Mouse (Mus musculus) hindbrain, embryonic 14.5 days (tissue): ENCODE results near the gene Cd3e. TPM values are rescaled to one million over a fixed set of nuclear protein-coding genes. Genes with fewer than 3 reads are reported as not detected.

Experiments used
- ATAC-seq: fragments of 200-750 bp; cut with Nextera tagmentation; 2 replicates; pipeline ENCODE4 v1.8.0; 2017; ENCODE audit warnings: moderate number of reproducible peaks, mild to moderate bottlenecking, moderate TSS enrichment, moderate library complexity; ENCODE audit not compliant: low FRiP score
- DNase-seq: peaks from one replicate; pipeline ENCODE4 v3.0.0-alpha.2; 2015; ENCODE audit warnings: low spot score
- H3K27ac ChIP-seq: fragments of 300-500 bp; sonication (generic); 2 replicates; pipeline ENCODE4 v1.5.1; 2014; ENCODE audit warnings: mild to moderate bottlenecking, moderate library complexity
- H3K27me3 ChIP-seq: fragments of 300-500 bp; sonication (generic); 2 replicates; pipeline ENCODE4 v1.6.1; 2014; ENCODE audit warnings: mild to moderate bottlenecking, low read length, mixed read lengths; ENCODE audit not compliant: control insufficient read depth, insufficient read depth
- H3K36me3 ChIP-seq: fragments of 300-500 bp; sonication (generic); replicated peaks from 2 replicates; pipeline ENCODE4 v1.6.1; 2014; ENCODE audit not compliant: control insufficient read depth, insufficient read depth
- H3K4me1 ChIP-seq: fragments of 300-500 bp; sonication (generic); replicated peaks from 2 replicates; pipeline ENCODE4 v1.6.1; 2014; ENCODE audit warnings: antibody characterized with exemption, low read length, mixed read lengths; ENCODE audit not compliant: control insufficient read depth, insufficient read depth
- H3K4me2 ChIP-seq: fragments of 300-500 bp; sonication (generic); replicated peaks from 2 replicates; pipeline ENCODE4 v1.6.1; 2014; ENCODE audit warnings: mild to moderate bottlenecking, moderate library complexity
- H3K4me3 ChIP-seq: fragments of 300-500 bp; sonication (generic); replicated peaks from 2 replicates; pipeline ENCODE4 v1.5.1; 2014; ENCODE audit warnings: mild to moderate bottlenecking, low read length
- H3K9ac ChIP-seq: fragments of 300-500 bp; sonication (generic); 2 replicates; pipeline ENCODE4 v1.6.1; 2014
- H3K9me3 ChIP-seq: fragments of 300-500 bp; sonication (generic); 2 replicates; pipeline ENCODE4 v1.6.1; 2016; ENCODE audit warnings: low read length; ENCODE audit not compliant: control insufficient read depth
- WGBS: fragments of 180-500 bp; shearing (Covaris S2); extraction: QIAGEN DNeasy Blood & Tissue Kit; methylation state at CpG from one replicate; pipeline ENCODE4 v1.1.7; 2014; 5-methylcytosine and 5-hydroxymethylcytosine counted together
- polyA plus RNA-seq: library from polyadenylated mRNA; unstranded; fragments of >200 nt; fragmentation: Nextera tagmentation; extraction: Ambion mirVana; gene quantifications from 2 replicates; pipeline ENCODE4 v1.2.1, GENCODE M21; 2014

Cd3e gene
- polyA plus RNA-seq, 1 experiment from 2014 or later = 0.20 TPM

- H3K4me2 ChIP-seq = no peak overlapping the region
- no peaks in the 10 kb centered on the region for H3K27me3 ChIP-seq
- 61% methylated on average over 14 of the region's 14 CpGs for WGBS
- H3K27ac ChIP-seq = no peak overlapping the region
- DNase-seq = no peak
- no peak overlapping the region for H3K9ac ChIP-seq
- H3K4me1 ChIP-seq = no peaks in the 10 kb centered on the region
- no peak for ATAC-seq
- H3K9me3 ChIP-seq = no peaks in the 10 kb centered on the region
- H3K4me3 ChIP-seq = no peak overlapping the region
- no peaks in the 10 kb centered on the region for H3K36me3 ChIP-seq
Observed at GRCm38 (mm10) chr9:44986242-44986781, 23.1 kb downstream of the Cd3e start.

- Histone ChIP-seq H3K4me2 (no peak overlapping the region), H3K4me3 (no peak overlapping the region), H3K4me1 (no peaks in the 10 kb centered on the region), H3K9ac (no peak overlapping the region), H3K36me3 (no peaks in the 10 kb centered on the region), H3K9me3 (no peaks in the 10 kb centered on the region), H3K27ac (no peak overlapping the region), H3K27me3 (no peaks in the 10 kb centered on the region)
- WGBS = 88% methylated on average over 3 of the region's 3 CpGs
- DNase-seq = no peak
- no peak for ATAC-seq
Observed at GRCm38 (mm10) chr9:44985721-44986161, 23.7 kb downstream of the Cd3e start.

GRCm38 (mm10) chr9:44983001-44983400 lies 26.4 kb downstream of the Cd3e start:
- ATAC-seq (no peak), DNase-seq (no peak)
- Histone ChIP-seq H3K4me2 (no peak overlapping the region), H3K36me3 (no peaks in the 10 kb centered on the region), H3K4me1 (no peaks in the 10 kb centered on the region), H3K4me3 (no peak overlapping the region), H3K27ac (no peak overlapping the region), H3K9me3 (no peaks in the 10 kb centered on the region), H3K9ac (no peak overlapping the region), H3K27me3 (no peaks in the 10 kb centered on the region)
- WGBS = 86% methylated on average over 2 of the region's 2 CpGs

- WGBS = 89% methylated on average over 3 of the region's 3 CpGs
- H3K27me3 ChIP-seq = no peaks in the 10 kb centered on the region
- no peaks in the 10 kb centered on the region for H3K36me3 ChIP-seq
- no peak overlapping the region for H3K9ac ChIP-seq
- H3K27ac ChIP-seq = no peak overlapping the region
- no peak for ATAC-seq
- H3K9me3 ChIP-seq = no peaks in the 10 kb centered on the region
- H3K4me3 ChIP-seq = no peak overlapping the region
- H3K4me1 ChIP-seq = no peaks in the 10 kb centered on the region
- no peak for DNase-seq
- no peak overlapping the region for H3K4me2 ChIP-seq
Observed at GRCm38 (mm10) chr9:44982531-44982930, 26.9 kb downstream of the Cd3e start.

GRCm38 (mm10) chr9:44982081-44982480 lies 27.3 kb downstream of the Cd3e start:
- H3K9me3 ChIP-seq = no peaks in the 10 kb centered on the region
- no peaks in the 10 kb centered on the region for H3K27me3 ChIP-seq
- WGBS = 88% methylated on average over 8 of the region's 8 CpGs
- H3K4me3 ChIP-seq = no peak overlapping the region
- H3K36me3 ChIP-seq = no peaks in the 10 kb centered on the region
- H3K27ac ChIP-seq = no peak overlapping the region
- H3K9ac ChIP-seq = no peak overlapping the region
- no peak overlapping the region for H3K4me2 ChIP-seq
- no peaks in the 10 kb centered on the region for H3K4me1 ChIP-seq
- no peak for ATAC-seq
- no peak for DNase-seq

GRCm38 (mm10) chr9:44981676-44982075 lies 27.8 kb downstream of the Cd3e start, which contains the start of gene Cd3d:
TSS of gene Cd3d (plus strand) at chr9:44981786.
- no peaks in the 10 kb centered on the region for H3K9me3 ChIP-seq
- 85% methylated on average over 4 of the region's 4 CpGs for WGBS
- no peaks in the 10 kb centered on the region for H3K27me3 ChIP-seq
- DNase-seq (no peak), ATAC-seq (no peak)
- H3K9ac ChIP-seq = no peak within 1 kb of the TSS
- H3K27ac ChIP-seq = no peak within 1 kb of the TSS
- no peaks in the 10 kb centered on the region for H3K4me1 ChIP-seq
- no peak within 1 kb of the TSS for H3K4me3 ChIP-seq
- H3K36me3 ChIP-seq = no peaks in the 10 kb centered on the region
- no peak within 1 kb of the TSS for H3K4me2 ChIP-seq

GRCm38 (mm10) chr9:44981104-44981503 lies 28.3 kb downstream of the Cd3e start:
- Histone ChIP-seq H3K4me1 (no peaks in the 10 kb centered on the region), H3K4me3 (no peak overlapping the region), H3K9ac (no peak overlapping the region), H3K36me3 (no peaks in the 10 kb centered on the region), H3K27me3 (no peaks in the 10 kb centered on the region), H3K4me2 (no peak overlapping the region), H3K27ac (no peak overlapping the region), H3K9me3 (no peaks in the 10 kb centered on the region)
- DNase-seq (no peak), ATAC-seq (no peak)
- 94% methylated on average over 2 of the region's 2 CpGs for WGBS

GRCm38 (mm10) chr9:44980242-44980641 lies 29.2 kb downstream of the Cd3e start, which contains the start of gene Cd3g:
TSS of gene Cd3g (minus strand) at chr9:44980431.
- Histone ChIP-seq H3K4me2 (no peak within 1 kb of the TSS), H3K27ac (no peak within 1 kb of the TSS), H3K36me3 (no peaks in the 10 kb centered on the region), H3K4me3 (no peak within 1 kb of the TSS), H3K9ac (no peak within 1 kb of the TSS), H3K4me1 (no peaks in the 10 kb centered on the region), H3K27me3 (no peaks in the 10 kb centered on the region), H3K9me3 (no peaks in the 10 kb centered on the region)
- DNase-seq (no peak), ATAC-seq (no peak)
- WGBS = 82% methylated on average over 3 of the region's 3 CpGs

- DNase-seq (no peak), ATAC-seq (no peak)
- no peaks in the 10 kb centered on the region for H3K36me3 ChIP-seq
- H3K4me1 ChIP-seq = no peaks in the 10 kb centered on the region
- H3K4me2 ChIP-seq = no peak overlapping the region
- H3K27ac ChIP-seq = no peak overlapping the region
- no peaks in the 10 kb centered on the region for H3K9me3 ChIP-seq
- H3K4me3 ChIP-seq = no peak overlapping the region
- no peaks in the 10 kb centered on the region for H3K27me3 ChIP-seq
- WGBS = 83% methylated on average over 7 of the region's 7 CpGs
- H3K9ac ChIP-seq = no peak overlapping the region
Observed at GRCm38 (mm10) chr9:44979806-44980205, 29.6 kb downstream of the Cd3e start.

GRCm38 (mm10) chr9:44977813-44978212 lies 31.6 kb downstream of the Cd3e start:
- Histone ChIP-seq H3K4me2 (no peak overlapping the region), H3K27ac (no peak overlapping the region), H3K9ac (no peak overlapping the region), H3K9me3 (no peaks in the 10 kb centered on the region), H3K4me3 (no peak overlapping the region), H3K4me1 (no peaks in the 10 kb centered on the region), H3K27me3 (peaks cover 9% of the 10 kb centered on the region), H3K36me3 (no peaks in the 10 kb centered on the region)
- 77% methylated on average over 6 of the region's 6 CpGs for WGBS
- ATAC-seq (no peak), DNase-seq (no peak)
